Mouse (Mus musculus) embryo, embryonic 10.5 days (tissue): ENCODE data around the gene Gcnt7.

ENCODE experiments used
- DNase-seq: peaks from one replicate; pipeline ENCODE4 v3.0.0-alpha.2; 2015; ENCODE audit warnings: low spot score

The Gcnt7 gene

DNA sequence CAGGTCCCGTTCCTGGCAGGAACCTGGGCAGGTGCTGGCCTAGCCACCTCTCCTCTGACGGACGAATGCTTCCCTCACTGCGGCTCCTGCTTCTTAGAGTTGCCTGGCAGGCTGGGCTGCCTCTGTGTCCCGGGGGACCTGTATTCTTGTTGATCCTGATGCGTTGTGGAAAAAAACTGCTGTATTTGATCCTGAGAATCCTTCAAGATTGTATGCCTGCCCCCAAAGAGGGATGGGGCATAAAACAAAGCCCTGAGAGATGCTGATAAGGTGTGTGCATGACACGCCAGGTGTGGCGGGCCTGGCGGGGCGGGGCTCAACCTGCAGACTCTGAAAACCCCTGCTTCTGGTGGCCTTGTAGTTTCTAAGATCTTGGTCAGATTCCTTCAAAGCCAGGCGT, at the start of gene Gcnt7:
Gene Gcnt7, minus strand, starts transcription at position 101 of the 400 bp plus-strand sequence.
- no peak for DNase-seq

DNA sequence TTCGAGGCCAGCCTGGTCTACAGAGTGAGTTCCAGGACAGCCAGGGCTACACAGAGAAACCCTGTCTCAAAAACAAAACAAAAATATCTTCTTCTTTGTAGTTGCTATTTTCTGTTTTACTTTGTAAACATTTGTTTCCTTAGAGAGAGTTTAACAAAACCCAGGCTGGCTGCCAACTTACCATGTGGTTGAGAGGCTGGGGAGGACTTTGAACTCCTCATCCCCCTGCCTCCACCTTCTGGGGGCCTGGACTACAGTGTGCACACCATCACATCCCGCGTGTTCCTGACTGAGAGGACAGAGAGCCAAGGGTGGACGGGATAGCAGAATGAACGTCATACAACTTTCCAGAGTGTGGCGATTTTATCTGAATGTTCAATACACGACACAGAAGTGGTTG, 47.7 kb upstream of the Gcnt7 start:
- no peak for DNase-seq

DNA sequence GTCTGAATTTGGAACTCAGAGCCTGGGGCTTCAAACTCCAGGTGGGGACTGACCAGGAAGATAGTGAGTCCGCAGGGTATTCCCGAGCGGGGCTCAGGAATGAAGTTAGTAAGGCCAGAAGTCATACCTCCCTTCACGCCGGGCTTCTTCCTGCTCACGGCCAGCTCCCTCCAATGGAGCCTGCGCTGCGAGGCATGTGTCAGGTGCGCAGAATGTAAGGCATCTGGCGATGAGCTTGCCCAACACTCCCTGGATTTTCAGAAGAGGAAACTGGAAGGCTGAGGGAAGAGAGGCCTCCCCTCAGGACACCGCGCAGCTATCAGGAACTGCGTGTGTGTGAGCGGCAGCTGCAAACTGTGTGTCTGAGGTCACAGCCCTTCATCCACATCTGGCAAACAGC, 43.8 kb upstream of the Gcnt7 start:
- no peak for DNase-seq

DNA sequence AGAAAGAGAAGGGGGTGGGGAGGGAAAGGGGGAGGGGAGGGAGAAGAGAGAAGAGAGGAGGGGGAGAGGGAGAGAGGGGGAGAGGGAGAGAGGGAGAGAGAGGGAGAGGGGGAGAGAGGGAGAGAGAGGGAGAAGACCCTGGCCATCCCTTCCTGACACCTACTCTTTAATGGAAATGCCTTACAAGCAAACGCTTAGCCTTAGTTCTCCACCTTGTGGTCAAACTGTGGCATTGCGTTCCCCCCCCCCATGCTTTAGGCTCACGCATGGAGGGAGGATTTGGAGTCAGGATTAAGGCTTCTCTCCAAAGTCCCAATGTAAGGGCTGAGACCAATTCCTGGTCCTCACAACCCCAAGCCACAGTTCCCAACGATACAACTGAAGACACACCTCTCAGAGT, 42.9 kb upstream of the Gcnt7 start:
- peak; percentile 86 for DNase-seq

DNA sequence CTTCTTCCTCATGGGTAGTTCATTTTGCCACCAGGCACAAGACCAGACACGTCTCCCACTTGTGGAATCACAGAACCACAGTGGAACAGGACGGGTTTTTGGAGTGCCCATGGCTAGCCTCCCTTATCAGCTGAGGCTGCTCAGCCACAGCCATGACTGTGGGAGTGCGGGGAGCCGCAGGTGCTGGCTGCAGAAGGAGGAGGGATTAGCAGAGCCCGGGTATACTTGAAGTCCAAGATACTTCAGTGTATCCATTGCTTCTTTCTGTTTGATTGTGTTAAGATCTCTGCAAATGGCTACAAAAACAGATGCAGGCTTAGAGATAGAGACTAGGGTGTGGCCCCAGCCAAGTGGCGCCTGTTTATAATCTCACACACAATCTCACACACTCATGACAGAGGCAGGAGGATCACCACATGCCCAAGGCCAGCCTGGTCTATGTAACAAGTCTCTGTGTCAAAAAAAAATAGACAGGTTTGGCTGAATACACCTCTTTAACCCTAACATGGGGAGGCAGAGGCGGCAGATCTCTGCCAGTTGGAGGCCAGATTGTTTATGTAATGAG, 42.4 kb upstream of the Gcnt7 start:
- DNase-seq = no peak

DNA sequence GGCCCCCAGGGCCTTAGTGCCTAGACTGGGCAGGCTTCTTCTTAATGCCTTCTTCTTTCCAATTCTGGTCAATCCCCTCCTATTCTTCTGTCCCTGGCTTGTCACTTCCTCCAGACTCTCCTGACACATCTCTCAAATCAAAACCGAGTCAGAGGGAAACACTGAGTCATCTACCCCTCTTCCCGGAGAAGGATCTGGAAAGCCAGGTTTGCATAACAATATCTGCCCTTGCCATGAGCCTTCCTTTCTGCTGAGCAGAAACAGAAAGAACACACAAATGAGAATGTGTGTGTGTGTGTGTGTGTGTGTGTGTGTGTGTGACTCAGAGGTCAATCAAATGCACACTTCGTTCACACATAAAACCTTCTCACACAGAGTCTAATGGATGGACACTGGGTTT, 40.4 kb upstream of the Gcnt7 start:
- DNase-seq = no peak

DNA sequence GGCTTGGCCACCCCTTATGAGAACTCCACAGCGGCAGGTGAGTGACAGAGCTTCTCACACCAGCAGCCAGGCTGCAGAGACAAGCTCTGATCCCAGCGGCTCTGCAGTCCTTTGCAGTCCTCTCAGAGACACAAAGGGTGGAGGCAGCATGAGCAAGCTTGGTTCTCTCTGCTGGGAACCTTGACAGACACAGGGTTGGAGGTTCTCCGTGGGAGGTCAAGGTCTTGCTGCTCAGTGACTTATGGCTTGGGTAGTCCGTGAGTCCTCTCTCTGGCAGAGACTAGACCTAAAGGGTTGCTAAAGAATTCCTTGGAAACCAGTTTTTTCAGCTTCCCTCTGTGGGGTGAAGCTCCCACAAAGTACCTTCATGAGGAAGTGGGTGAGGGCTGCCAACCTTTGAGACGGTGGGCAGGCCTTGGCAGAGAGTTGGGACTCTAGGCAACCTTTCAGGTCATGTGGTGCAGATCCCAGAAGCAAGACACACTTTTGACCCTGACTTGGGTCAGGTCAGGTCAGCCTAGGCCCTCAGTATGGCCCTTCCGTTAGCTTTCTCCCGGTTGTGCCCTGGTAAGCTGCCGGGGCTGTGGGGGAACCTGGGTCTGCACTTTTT, 38.4 kb upstream of the Gcnt7 start:
- DNase-seq = no peak

DNA sequence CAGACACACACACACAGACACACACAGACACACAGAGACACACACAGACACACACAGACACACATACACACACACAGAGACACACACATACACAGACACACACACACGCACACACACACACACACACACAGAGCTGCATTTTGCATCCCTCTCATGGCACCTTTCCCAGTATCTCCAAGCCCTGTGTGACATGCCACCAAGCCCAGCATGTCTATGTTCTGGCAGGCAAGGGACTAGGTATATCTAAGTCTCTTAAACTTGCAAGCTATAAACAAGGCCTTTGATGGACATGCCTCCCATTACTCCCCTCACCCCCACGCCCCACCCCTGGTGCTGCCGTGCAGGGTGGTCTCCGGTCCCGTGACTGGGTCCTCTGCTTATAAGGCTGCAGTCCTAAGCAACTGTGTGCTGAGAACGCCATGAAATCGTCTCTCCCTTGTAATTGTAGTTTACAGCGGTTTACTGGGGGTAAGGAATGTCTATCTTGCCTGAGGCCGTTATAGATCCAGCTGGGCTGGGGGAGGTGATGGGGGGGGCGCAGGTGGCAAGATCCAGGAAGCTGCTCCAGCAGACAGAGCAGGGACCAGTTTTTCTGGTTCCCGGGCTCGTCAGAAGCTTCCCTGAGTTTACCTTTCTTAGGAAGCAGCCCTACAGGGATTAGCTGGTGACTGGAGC, 26.4 kb upstream of the Gcnt7 start:
- DNase-seq = peak; percentile 32

DNA sequence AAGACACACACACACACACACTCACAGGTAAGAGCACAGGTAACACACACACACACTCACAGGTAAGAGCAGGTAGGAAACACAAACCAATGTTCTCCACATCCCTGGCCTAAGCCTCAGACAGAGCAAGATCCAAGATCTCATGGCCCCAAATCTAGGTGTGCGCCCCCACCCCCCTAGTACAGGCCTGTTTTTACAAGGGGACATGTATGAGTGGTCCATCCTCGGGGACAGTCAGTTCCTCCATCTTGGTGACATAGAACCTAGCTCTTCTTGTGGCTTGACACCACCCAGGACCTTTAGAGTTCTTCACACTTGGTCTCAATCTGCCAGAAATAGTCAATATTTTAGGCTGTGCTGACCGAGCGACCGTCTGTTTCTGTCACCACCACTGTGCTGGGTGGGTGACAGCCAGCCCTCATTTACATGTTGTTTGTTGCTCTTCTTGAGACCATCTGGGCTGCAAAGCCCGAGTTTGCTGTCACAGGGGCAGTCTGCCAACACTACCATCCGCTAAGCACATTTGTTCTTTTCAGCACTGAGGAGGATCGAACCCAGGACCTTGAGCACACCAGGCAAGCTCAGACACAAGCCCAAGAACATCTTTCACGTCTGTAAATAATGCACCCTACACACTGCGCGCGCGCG, 25.5 kb upstream of the Gcnt7 start:
- no peak for DNase-seq

DNA sequence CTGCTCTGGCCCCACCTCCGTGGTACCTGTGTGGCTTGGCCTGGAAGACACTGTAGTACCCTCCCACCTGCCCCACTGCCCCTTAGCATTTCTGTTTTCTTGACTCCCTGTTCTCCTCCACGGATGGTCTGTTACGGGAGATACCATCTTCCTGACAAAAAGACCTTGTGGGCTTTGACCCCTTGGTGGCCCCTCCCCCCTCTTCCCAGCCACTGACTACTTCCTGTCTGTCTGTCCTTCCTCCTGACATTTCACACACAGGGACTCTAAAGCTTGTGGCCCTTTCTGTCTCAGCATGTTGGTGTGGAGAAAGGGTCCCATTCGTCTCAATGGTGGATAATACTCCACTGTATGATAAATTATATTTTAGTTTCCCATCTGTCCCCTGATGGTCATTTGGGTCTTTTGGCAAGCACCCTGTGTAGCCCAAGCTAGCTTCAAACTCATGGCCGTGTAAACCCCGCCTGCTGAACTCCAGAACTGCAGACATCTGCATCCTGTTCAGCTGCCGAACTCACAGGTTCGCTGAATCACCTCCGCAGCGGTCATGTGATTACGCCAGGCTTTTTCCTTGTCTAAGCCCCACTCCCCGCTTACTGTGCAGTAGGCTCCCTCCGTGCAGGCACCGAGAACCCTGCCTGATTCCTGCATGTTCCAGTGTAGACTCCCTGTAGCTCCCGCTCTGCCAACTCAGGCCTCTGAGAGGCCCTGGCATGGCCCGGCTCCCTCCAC, 23.4 kb upstream of the Gcnt7 start:
- DNase-seq = no peak

DNA sequence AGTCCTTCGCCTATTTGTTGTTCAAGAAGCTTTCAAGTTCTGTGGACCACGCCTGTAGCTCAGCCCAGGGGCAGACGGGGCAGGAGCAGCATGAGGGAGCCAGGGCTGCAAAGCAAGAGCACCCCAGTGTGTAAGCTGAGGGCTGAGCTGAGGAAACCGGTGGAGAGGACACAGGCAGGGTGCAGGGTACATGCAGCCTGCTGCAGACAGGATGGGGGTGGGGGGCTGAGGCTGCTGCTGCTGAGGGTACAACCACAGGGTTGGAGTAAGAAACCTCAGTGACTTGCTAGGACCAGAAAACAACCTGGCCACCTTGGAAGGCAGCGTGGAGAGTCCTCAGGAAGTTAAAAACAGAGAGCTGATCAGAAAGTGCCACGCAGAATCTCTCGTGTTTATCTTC, 21.9 kb upstream of the Gcnt7 start:
- DNase-seq = no peak

DNA sequence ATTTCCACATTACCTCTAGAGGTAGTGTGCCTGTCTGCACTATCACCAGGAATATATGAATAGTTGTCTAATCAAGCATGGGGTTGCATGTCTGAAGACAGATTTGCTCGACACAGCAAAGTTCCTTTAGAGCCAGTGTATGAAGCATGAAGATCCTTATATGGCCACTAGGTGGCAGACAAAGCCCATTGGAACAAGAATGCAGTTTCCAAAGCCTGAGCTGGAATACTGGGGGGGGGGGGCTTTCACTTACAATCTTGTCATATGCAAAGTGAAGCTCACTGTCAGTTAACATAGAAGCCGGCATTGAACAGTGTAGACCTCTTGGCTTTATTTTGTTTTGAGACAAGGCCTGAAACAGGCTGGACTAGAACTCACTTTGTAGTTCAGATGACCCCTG, 19.5 kb upstream of the Gcnt7 start:
- DNase-seq = peak; percentile 81

DNA sequence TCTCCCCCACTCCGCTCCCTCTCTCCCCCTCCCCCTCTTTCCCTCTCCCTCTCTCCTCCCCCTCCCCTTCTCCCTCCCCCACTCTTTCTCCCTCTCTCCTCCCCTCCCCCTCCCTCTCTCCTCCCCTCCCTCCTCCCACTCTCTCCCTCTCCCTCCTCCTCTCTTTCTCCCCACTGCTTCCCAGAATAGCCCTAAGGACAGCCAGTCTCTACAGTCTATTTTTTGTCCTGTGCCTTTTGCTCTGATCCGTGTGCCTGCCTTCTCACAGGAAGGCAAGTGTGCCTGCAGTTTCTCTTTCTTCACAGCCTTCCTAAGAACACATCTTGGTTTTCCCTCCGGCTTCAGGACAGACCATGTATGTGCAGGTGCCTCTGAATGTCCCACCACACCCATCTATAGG, 19.0 kb upstream of the Gcnt7 start:
- no peak for DNase-seq

DNA sequence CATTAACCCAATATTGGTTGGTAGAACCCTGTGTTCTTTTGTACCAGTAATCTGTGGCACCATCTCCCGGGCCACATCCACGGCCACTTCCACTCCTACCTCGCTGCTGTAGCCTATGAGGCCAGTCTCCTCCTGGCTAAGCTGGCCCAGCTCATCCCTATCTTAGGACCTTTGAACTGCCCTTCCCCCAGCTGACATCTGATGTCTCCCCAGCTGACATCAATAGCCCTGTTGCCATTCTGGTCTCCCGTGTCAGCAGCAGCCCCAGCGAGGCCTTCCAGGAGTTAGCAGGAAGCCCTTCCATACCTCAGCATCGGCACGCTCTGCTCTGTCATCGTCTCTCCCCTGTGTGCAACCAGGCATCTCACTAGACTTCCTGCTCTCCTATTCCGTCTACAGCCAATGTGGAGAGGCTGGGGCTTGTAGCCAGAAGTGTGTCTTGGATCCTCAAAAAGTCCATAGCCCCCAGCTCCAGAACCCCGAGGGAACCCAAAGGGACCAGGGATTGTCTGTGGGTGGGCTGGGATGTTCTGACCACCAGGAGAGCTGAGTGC, 18.4 kb upstream of the Gcnt7 start:
- no peak for DNase-seq

DNA sequence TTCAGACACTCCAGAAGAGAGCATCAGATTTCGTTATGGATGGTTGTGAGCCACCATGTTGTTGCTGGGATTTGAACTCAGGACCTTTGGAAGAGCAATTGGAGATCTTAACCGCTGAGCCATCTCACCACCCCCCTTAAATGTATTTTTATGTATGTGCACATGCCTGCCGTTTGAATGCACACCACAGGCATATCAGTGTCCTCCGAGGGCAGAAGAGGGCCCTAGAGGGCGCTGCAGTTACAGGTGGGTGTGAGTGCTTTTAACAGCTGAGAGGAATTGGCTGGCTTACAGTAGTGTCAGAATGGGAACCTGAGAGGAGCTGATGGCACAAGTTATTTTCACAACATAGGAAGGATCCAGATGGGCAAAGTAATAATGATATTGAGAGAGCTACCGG, 16.6 kb upstream of the Gcnt7 start:
- DNase-seq = peak; percentile 41

DNA sequence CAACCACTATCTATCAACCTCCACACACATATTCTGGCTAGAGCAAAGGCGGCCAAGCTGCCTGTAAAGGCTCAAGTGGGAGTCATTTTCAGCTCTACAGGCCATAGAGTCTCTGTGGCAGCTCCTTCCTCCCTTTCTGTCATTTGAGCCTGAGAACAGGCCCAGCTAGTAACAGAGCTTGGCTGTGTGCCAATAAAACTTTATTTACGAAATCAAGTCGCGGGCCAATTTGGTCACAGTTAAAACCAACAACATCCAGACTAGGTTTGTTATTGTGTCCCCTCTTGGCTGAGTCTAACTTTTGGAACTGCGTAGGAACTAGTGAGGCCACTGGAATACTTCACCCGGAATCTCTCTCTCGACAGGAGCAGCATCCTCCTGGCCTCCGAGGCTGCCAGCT, 15.2 kb upstream of the Gcnt7 start:
- no peak for DNase-seq

DNA sequence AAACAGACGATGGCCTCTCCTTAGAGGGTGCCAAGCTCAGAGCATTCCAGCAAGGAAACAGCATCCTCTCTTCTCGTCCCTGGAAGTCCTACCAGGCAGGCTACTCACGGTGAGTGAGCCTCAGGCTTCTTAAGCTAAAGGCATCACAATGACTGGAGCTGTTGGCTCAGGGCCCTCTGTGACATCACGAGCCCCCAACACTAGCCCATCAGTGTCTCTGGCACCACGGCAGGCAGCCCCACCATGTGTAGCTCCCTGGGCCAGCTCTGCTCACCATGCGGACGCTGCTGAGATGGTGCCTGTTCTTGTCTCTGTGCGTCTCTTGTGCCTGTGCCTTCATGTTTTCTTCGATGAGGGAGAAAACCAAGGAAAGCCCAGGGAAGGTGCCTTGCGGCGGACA, 13.9 kb upstream of the Gcnt7 start, which contains the start of gene Fam209:
Gene Fam209, plus strand, starts transcription at position 203 of the 400 bp plus-strand sequence.
- no peak for DNase-seq

DNA sequence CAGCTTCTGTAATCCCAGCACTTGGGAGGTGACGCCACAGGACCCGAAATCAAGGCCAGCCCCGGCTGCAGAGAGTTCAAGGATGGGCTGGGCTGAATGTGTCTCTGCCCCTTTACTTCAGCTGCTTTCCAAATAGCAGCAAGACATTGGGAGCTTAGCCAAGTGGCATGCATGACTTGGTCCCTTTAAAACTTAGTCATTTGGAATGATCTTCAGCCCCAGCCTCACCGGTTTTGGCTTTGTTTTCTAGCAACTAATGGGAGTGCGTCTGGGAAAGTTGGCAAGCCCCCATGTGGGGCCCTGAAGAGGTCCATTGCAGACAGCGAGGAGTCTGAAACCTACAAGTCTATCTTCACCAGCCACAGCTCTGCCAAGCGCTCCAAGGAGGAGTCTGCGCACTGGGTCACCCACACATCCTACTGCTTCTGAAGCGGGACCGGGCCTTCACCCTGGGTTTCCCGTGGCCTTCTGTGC, 10.0 kb upstream of the Gcnt7 start:
- no peak for DNase-seq

DNA sequence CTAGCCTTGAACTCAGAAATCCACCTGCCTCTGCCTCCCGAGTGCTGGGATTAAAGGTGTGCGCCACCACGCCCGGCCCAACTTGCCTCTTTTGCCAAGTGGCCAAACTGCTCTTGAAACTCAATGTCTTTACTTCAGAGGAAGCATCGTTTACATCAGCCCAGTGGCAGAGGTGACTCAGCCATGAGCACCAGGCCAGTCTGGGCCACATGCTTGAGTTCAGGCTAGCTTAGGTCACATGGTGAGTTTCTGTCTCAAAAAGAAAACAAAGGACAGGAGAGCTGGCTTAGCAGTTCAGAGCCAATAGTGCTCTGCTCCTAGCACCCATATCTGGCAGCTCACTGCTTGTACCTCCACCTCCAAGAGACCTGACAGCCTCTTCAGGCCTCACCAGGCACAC, 8.8 kb upstream of the Gcnt7 start:
- DNase-seq = no peak

DNA sequence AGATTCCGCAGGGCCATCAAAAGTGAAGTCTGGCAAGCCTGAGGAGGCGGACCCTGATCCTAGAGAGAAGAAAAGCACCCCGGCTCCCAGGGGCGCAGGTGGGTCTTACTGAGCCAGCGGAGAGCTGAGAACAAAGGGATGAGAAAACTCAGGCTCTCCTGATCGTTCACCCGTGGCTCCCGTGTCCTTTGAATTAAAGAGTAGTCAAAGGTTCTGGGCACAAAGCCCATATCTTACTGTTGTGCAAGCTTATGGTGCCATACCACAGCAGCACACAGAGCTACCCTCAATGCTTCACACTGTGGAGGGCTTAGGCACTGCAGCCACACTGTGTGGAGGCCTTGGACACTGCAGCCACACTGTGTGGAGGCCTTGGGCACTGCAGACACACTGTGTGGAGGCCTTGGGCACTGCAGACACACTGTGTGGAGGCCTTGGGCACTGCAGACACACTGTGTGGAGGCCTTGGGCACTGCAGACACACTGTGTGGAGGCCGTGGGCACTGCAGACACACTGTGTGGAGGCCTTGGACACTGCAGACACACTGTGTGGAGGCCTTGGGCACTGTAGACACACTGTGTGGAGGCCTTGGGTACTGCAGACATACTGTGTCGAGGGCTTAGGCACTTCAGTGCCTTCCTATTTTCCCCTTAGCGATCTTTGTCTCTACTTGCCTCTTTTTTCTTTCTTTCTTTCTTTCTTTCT, 8.2 kb upstream of the Gcnt7 start:
- no peak for DNase-seq

DNA sequence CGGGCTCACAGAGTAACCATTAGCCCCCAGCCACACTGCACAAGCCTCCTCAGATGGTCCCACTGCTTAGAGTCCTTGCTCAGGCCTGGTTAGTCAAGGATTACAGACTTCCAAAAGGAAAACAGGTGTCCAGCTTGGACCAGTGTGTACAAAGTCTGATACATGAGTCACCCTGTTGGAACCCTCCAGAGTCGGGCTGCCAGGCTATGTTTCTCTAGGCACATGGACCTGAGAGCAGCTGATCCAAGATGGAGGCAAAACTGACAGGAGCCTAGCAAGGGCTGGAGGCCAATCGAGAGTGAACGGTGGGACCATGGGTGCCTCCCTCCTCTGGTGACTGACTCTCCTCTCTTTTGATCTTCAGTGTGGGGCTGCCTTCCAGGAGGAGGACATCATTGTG, 4.4 kb upstream of the Gcnt7 start:
- no peak for DNase-seq

DNA sequence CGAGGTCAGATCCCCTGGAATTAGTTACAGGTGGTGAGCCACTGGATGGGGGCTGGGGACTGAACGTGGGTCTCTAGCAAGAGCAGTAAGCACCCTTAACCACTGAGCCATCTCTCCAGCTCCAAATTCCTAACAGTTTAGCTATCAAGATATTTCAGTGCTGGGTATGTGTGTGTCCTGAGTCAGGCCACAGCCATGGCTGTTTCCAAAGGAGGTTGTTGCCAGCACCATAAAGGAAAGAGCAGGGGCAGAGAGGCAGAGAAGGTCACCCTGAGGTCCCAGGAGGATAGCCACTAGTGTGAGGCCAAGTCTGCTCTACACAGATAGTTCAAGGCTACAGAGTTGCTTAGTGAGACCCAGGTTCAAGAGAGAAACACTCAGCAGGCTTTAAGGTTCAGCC, 2.3 kb upstream of the Gcnt7 start:
- DNase-seq = no peak
